Mouse (Mus musculus) hindbrain, embryonic 15.5 days (tissue): ENCODE results near the gene Mdga1. TPM values are rescaled to one million over a fixed set of nuclear protein-coding genes. Genes with fewer than 3 reads are reported as not detected.

Experiments used
- polyA plus RNA-seq: library from polyadenylated mRNA; unstranded; fragments of >200 nt; fragmentation: Nextera tagmentation; extraction: Ambion mirVana; gene quantifications from 2 replicates; pipeline ENCODE4 v1.2.1, GENCODE M21; 2015

Gene Mdga1
- polyA plus RNA-seq, 1 experiment from 2014 or later = 18.9 TPM

Other genes starting within 250 kb of the Mdga1 start
- 54.7 and 59.8 TPM in 2 replicates for gene Zfand3, start 34.6 kb upstream of the Mdga1 start, polyA plus RNA-seq